Mouse (Mus musculus) urinary bladder, adult 2 months (tissue): ENCODE results near the gene Dnm1. TPM values are rescaled to one million over a fixed set of nuclear protein-coding genes. Genes with fewer than 3 reads are reported as not detected.

ENCODE experiments used
- DNase-seq: peaks from one replicate; pipeline ENCODE4 v3.0.0; 2022; ENCODE audit warnings: low spot score
- polyA plus RNA-seq: library from polyadenylated mRNA; depleted of rRNA; stranded (reverse); fragments of >200 nt; gene quantifications from 2 replicates; pipeline ENCODE4 v1.2.3, GENCODE M21; 2012; rRNA removed

Gene Dnm1
- polyA plus RNA-seq = 99.6 and 113 TPM in 2 replicates

- DNase-seq = peak; percentile 89
Observed at GRCm38 (mm10) chr2:32353007-32353542, at the start of gene Dnm1. TSS of gene Dnm1 (minus strand) at chr2:32353338.

GRCm38 (mm10) chr2:32396695-32397094 lies 43.6 kb upstream of the Dnm1 start:
- DNase-seq = no peak

DNA sequence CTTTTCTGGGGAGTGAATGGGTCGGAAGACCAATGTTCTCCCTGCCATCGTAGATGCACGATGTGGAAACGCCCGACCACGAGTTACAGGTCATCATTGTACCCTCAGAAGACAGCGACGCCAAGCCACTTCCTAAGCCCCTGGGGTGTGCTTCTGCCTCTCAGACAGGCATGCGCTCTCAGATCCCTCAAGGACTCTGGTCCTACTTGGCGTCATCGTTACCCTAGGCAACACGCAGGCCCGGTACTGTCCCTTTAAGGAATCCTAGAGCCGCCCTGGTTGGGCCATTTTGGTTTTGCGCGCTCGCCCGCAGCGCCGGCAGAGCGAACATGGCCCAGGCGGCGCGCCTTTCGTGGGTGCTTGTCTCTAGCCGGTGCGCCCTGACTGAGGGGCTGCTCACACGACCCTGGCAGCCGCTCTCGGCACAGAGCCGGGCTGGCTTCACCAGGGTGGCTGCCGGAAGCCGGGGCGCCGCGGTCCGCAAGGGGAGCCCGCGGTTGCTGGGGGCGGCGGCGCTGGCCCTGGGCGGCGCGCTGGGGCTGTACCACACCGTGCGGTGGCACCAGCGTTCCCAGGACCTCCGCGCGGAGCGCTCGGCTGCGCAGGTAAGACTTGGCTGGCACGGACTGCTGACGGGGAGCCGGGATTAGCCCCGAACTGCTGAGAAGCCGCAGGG lies 42.9 kb upstream of the Dnm1 start:
- peak; percentile 82 for DNase-seq

GRCm38 (mm10) chr2:32395484-32395945 lies 42.4 kb upstream of the Dnm1 start, which contains the start of gene Ptges2:
TSS of gene Ptges2 (plus strand) at chr2:32395896.
- DNase-seq = peak; percentile 81

DNA sequence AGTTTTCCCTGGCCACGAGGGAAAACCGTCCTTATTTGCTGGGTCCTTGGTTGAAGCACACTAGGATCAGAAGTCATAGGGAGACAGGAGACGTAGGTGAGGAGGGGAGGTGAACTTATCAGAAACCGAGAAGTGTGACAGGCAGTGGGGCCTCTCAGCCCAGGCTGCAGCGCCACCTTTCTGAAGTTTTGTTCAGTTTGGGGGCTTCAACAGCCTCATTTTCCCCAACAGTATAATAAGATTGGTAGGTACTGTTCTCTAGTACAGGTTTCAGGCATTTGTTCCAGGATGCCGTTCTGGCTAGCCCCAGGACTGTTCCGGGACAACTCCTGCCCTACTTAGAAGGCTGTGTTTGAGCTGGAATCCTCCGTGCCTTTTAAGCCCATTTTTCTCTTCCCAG lies 41.8 kb upstream of the Dnm1 start:
- no peak for DNase-seq

DNA sequence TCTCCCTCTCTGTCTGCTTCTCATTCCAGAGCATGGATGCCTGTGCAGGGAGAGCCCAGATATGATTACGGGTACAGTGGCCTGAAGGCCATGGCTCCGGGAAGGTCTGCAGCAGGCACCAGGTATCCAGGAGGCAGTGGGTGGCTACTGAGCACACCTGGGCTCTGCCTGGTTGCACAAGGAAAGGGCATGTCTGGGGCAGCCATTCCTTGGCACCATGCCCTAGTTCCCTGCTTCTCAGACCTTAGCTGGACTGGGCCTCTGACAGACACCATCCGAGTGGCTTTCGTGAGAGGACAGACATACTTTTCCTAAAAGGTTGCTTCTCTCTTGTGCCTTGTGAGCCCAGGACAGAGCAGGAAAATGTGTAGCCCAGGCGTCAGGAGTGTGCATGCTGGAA lies 38.9 kb upstream of the Dnm1 start:
- no peak for DNase-seq

DNA sequence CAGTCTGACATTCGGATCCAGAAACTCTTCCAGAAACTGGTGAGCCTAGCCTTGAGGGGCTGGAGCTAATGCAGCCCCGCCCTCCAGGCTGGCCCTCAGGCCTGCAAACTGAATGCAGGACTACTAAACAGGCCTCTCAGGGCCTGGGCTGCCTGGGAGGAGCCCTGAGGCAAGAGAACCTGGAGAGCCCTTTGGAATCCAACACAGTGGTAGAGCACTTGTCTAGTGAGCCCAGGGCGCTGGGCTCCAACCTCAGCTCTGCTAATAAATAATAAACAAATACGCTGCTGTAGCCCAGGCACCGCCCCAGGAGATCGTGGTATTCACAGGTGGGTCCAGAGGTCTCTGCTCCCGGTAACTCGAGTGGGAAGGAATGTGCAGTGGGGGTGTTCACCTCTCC lies 37.7 kb upstream of the Dnm1 start:
- no peak for DNase-seq

DNA sequence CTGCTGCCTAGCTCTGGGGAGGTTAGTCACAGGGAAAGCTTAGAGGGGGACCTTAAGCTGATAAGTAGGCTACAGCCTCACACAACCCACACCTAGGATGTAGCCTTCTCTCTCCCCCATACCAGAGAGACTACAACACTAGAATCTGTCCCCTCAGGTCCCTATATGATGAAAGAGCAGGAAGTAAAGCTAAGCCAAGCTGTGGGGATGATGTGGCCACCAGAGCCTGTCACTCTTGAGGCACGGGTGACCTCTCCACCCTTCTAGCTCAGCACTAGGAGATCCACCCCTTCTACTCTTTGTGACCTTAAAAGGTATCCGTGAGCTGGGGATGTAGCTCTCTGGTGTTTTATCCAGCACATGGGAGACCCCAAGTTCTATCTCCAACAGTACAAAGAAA lies 36.0 kb upstream of the Dnm1 start:
- DNase-seq = no peak

GRCm38 (mm10) chr2:32387706-32388490 lies 34.8 kb upstream of the Dnm1 start, which contains the start of gene Lcn2:
TSS of gene Lcn2 (minus strand) at chr2:32388252.
- no peak for DNase-seq

GRCm38 (mm10) chr2:32382689-32383088 lies 29.6 kb upstream of the Dnm1 start:
- no peak for DNase-seq

GRCm38 (mm10) chr2:32381775-32382223 lies 28.7 kb upstream of the Dnm1 start, which contains the start of gene 1110008P14Rik:
TSS of gene 1110008P14Rik (minus strand) at chr2:32381938.
- peak; percentile 85 for DNase-seq

DNA sequence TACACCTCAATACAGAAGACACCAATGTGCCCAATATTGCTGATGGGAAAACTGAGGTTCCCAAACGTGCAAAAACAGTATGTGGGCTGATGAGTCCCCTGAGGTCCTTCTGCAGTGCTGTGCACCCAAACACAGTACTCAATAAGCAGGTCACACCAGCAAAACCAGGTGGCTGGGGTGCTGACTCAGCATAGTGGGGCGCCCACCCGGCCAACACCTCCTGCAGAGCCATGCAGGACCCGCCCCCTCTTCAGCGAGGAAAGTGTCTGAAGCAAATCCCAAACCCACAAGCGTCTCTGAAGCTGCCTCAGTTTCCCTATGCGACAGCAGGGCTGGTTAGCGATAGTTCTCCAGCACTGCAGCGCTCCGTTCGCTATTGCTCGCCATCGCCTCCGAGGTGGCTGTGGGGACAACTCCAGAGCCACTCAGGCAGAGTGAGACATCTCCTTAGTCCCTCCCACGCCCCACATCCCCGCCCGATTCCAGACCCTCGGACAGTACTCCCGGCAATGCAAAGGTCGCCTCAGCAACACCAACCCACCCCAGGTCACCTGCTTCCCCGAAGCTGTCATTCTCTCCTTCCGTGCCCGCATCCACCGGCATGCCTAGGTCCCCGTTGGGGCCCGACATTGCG lies 28.1 kb upstream of the Dnm1 start:
- no peak for DNase-seq

DNA sequence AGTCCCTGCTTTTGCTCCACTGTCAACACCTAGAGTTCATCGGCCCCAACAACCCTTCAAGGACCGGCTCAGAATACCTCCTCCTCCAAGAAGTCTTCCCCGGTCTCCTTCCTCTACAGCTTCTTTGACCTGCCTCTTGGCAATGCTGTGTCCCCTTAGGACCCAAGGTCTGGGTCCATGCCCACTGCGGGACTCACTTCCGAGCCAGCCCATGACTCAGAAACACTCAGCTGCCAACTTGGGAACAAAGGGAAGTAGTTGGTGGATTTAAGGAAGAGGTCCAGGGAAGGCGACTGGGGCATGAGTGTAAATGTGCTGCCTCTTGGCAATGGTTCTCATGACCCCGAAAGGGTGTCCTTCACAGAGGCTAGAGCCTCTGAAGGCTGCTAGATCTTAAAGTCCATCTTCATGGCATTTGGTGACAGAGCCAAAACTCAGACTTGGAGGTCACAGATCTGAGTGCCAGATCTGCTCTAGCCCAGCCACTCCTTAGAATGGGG lies 26.9 kb upstream of the Dnm1 start:
- DNase-seq = no peak

DNA sequence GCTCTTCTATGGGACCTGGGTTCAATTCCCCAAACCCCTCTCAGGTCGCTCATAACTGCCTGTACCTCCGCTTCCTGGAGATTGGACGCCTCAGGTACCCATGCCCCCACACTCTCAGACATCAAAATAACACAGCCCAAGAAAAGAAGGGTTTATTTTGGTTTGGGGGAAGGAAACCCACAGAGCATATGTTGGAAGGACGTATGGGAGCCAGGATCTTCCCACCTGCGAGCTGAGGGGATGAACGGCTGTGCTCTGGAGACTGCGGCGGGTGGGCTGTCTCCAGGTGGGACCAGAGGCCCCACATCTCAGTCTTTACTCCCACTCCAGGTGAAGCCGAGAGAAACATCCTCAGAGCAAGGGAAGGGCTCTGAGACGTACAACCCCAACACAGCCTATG lies 23.8 kb upstream of the Dnm1 start:
- no peak for DNase-seq

GRCm38 (mm10) chr2:32375317-32375940 lies 22.3 kb upstream of the Dnm1 start:
- DNase-seq = no peak

DNA sequence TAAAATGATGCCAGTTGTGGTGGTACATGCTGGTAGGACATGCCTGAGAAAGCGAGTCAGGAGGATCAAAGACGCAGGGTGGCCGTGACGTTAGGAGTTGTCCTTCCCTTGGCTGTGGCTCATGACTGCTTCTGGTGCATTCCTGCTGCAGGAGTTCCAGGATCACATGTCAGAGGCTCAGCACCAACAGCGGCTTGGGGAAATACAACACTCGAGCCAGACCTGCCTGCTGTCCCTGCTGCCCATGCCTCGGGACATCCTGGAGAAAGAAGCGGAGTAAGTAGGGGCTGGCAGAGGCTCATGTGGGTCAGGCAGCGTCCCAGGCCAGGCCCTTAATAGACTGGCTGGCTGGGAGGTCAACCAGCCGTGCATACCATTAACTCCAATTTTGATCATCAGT lies 21.1 kb upstream of the Dnm1 start:
- no peak for DNase-seq

DNA sequence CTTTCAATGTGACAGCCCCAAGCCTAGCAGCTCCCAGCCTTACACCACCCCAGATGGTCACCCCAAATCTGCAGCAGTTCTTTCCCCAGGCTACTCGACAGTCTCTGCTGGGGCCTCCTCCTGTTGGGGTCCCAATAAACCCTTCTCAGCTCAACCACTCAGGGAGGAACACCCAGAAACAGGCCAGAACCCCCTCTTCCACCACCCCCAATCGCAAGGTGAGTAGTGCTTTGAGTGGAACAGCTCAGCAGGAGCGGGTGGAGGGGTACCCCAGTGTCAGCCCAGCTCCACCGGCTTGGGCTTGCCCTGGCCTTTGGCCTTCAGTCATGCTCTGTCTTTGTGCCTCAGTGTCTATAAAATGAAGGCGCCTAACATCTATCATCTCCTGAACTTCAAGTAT lies 14.2 kb upstream of the Dnm1 start:
- no peak for DNase-seq

GRCm38 (mm10) chr2:32364121-32364520 lies 11.0 kb upstream of the Dnm1 start:
- no peak for DNase-seq

- no peak for DNase-seq
Observed at GRCm38 (mm10) chr2:32363376-32364106, 10.4 kb upstream of the Dnm1 start.

GRCm38 (mm10) chr2:32362817-32363340 lies 9.7 kb upstream of the Dnm1 start:
- peak; percentile 96 for DNase-seq
